Mouse (Mus musculus): Measurements from ENCODE around the gene Ptk6.

GRCm38 (mm10) chr2:181157180-181157579, 45.4 kb downstream of the Ptk6 start:
- TF ChIP-seq POLR2AphosphoS5 (IDR thresholded peaks at IDR 0.05; ENCODE audit: insufficient replicate concordance, low read depth, low read length) = no peak
- no peak for TF ChIP-seq CTCF (IDR thresholded peaks at IDR 0.05; ENCODE audit: low read depth, low read length)
- TF ChIP-seq GATA2 (IDR thresholded peaks at IDR 0.05; ENCODE audit: borderline replicate concordance, low read depth, low read length) = no peak
- TF ChIP-seq TAL1 (conservative IDR thresholded peaks at IDR 0.05; ENCODE audit: low read depth, low read length) = no peak
- TF ChIP-seq GATA1 (IDR thresholded peaks at IDR 0.05; ENCODE audit: borderline replicate concordance, low read length) = no peak

Measured in G1E (cell line).